Mouse (Mus musculus) heart, postnatal 0 days (tissue): ENCODE data around the gene Nup62. TPM values are rescaled to one million over a fixed set of nuclear protein-coding genes. Genes with fewer than 3 reads are reported as not detected.

ENCODE experiments used
- ATAC-seq: fragments of 200-750 bp; cut with Nextera tagmentation; 2 replicates; pipeline ENCODE4 v1.8.0; 2017; ENCODE audit warnings: low read depth, moderate number of reproducible peaks, moderate library complexity; ENCODE audit not compliant: insufficient read depth
- DNase-seq: peaks from one replicate; pipeline ENCODE4 v3.0.0-alpha.2; 2016; ENCODE audit warnings: low spot score
- H3K27ac ChIP-seq: fragments of 300-500 bp; sonication (generic); 2 replicates; pipeline ENCODE4 v1.5.1; 2014; ENCODE audit warnings: low read depth, mild to moderate bottlenecking
- H3K27me3 ChIP-seq: fragments of 300-500 bp; sonication (generic); 2 replicates; pipeline ENCODE4 v1.6.1; 2014; ENCODE audit warnings: low read length, mixed read lengths; ENCODE audit not compliant: control insufficient read depth, insufficient read depth
- H3K36me3 ChIP-seq: fragments of 300-500 bp; sonication (generic); replicated peaks from 2 replicates; pipeline ENCODE4 v1.6.1; 2014; ENCODE audit warnings: low read length, mixed read lengths; ENCODE audit not compliant: control insufficient read depth, insufficient read depth
- H3K4me1 ChIP-seq: fragments of 300-500 bp; sonication (generic); 2 replicates; pipeline ENCODE4 v1.6.1; 2014; ENCODE audit warnings: antibody characterized with exemption; ENCODE audit not compliant: control insufficient read depth, insufficient read depth
- H3K4me2 ChIP-seq: fragments of 300-500 bp; sonication (generic); 2 replicates; pipeline ENCODE4 v1.6.1; 2014; ENCODE audit warnings: low read depth, mild to moderate bottlenecking, low read length, moderate library complexity
- H3K4me3 ChIP-seq: fragments of 300-500 bp; sonication (generic); 2 replicates; pipeline ENCODE4 v1.5.1; 2014; ENCODE audit warnings: low read depth, low read length
- H3K9ac ChIP-seq: fragments of 300-500 bp; sonication (generic); replicated peaks from 2 replicates; pipeline ENCODE4 v1.6.1; 2014; ENCODE audit warnings: low read depth, low read length, mixed read lengths
- H3K9me3 ChIP-seq: fragments of 300-500 bp; sonication (generic); replicated peaks from 2 replicates; pipeline ENCODE4 v1.6.1; 2016; ENCODE audit warnings: low read length; ENCODE audit not compliant: control insufficient read depth
- CTCF ChIP-seq: IDR thresholded peaks from 2 replicates; pipeline ENCODE4 v1.5.1; 2016; ENCODE audit warnings: antibody characterized with exemption, control low read depth, low read depth
- EP300 ChIP-seq: IDR thresholded peaks from 2 replicates; pipeline ENCODE4 v1.6.1; 2016; ENCODE audit warnings: antibody characterized with exemption, low read depth
- WGBS: fragments of 180-500 bp; shearing (Covaris S2); extraction: QIAGEN DNeasy Blood & Tissue Kit; methylation state at CpG from one replicate; pipeline ENCODE4 v1.1.7; 2014; 5-methylcytosine and 5-hydroxymethylcytosine counted together
- polyA plus RNA-seq: library from polyadenylated mRNA; unstranded; fragments of >200 nt; fragmentation: Nextera tagmentation; extraction: Ambion mirVana; gene quantifications from 2 replicates; pipeline ENCODE4 v1.2.1, GENCODE M21; 2015
- total RNA-seq: library from RNA; depleted of rRNA; stranded (reverse); fragments of >200 nt; gene quantifications from 2 replicates; pipeline ENCODE4 v1.2.3, GENCODE M21; 2014; ENCODE audit warnings: low replicate concordance; rRNA removed

Nup62 gene
- total RNA-seq (75.3 and 78.0 TPM in 2 replicates), polyA plus RNA-seq (37.6 and 40.9 TPM in 2 replicates)

DNA sequence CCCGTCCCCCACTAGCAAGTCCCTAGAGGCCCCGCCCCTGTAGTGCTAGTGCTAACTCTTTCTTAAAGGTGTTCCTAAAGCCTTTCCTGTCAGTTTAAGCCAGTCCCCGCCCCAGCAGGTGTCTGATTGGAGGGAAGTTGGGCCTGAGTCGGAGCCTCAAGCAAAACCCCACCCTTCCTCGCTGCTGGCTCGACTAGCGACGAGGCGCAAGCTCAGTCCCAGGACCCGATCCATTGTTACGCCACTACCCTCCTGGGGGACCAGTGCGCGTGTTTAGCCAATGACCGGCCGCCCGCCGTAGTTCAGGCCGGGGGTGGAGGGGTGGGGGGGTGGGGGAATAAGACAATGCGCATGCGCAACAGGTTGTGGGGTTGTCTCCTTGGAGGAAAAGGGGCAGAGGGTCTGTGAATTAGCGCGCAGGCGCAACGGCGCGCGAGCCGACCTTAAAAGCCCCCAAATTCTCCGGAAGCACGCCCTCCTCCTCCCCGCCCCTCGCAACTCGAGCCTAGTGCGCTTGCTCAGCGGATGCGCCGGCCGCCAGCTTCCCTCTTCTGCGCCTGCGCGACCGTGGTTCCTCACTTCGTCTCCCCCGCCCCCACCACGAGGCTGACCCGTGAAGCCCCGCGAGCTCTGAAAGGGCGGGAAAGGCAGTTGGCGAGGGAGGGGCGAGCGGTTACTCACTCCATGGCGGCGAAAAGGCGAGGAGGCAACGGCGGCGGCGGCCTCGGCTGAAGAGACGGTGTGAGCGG is at the start of gene Nup62, which contains the start of gene Il4i1:
Gene Nup62 (plus strand): TSS at position 368 of the 749 bp plus-strand sequence.
Gene Il4i1 (plus strand): TSS at position 667 of the 749 bp plus-strand sequence.
- Histone ChIP-seq H3K27me3 (no peaks in the 10 kb centered on the region), H3K9ac (peak within 1 kb of the TSS; percentile 89), H3K4me1 (peaks cover 37% of the 10 kb centered on the region), H3K36me3 (peaks cover 12% of the 10 kb centered on the region; the same call in 1 of the 2 replicates), H3K27ac (peak within 1 kb of the TSS; percentile 98), H3K4me3 (peak within 1 kb of the TSS; percentile 78), H3K9me3 (no peaks in the 10 kb centered on the region), H3K4me2 (peak within 1 kb of the TSS; percentile 85)
- peak; percentile 90 for ATAC-seq
- DNase-seq = peak; percentile 99
- TF ChIP-seq CTCF = no peak
- peak; percentile 84; the same call in 1 of the 2 replicates for TF ChIP-seq EP300
- WGBS = 0% methylated on average over 47 of the region's 62 CpGs

DNA sequence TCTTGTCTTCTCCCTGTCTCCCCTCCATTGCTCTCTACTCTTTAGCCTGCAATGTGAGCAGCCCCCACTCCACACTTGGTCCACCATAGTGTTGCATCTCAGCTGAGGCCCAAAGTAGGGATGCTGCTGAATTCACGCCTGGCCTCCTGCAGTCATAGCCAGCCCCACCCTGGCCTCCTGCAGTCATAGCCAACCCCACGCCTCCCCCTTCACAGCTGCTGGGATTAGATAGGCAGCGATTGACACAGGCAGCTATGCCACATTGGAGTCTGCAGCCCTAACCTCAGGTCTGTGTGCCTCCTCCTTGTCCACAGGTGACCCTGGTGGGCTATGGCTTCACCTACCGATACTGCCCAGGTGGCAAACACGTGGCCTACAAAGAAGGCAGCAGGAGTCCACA is 47.8 kb upstream of the Nup62 start:
- DNase-seq (no peak), ATAC-seq (no peak)
- H3K36me3 ChIP-seq = peaks cover 72% of the 10 kb centered on the region
- H3K4me2 ChIP-seq = no peak overlapping the region
- no peak overlapping the region for H3K9ac ChIP-seq
- H3K9me3 ChIP-seq = no peaks in the 10 kb centered on the region
- TF ChIP-seq EP300 = no peak
- no peak for TF ChIP-seq CTCF
- H3K27me3 ChIP-seq = no peaks in the 10 kb centered on the region
- 79% methylated on average over 5 of the region's 5 CpGs for WGBS
- no peak overlapping the region for H3K27ac ChIP-seq
- H3K4me3 ChIP-seq = no peak overlapping the region
- H3K4me1 ChIP-seq = no peaks in the 10 kb centered on the region

GRCm38 (mm10) chr7:44770046-44770578 is 45.8 kb upstream of the Nup62 start:
- DNase-seq = peak; percentile 88
- peak; percentile 75; the same call in 1 of the 2 replicates for ATAC-seq
- H3K27me3 ChIP-seq = no peaks in the 10 kb centered on the region
- peaks cover 73% of the 10 kb centered on the region for H3K36me3 ChIP-seq
- TF ChIP-seq CTCF (peak; percentile 20), EP300 (no peak)
- H3K9me3 ChIP-seq = no peaks in the 10 kb centered on the region
- no peak overlapping the region for H3K4me2 ChIP-seq
- H3K9ac ChIP-seq = no peak overlapping the region
- H3K4me3 ChIP-seq = no peak overlapping the region
- WGBS = 11% methylated on average over 6 of the region's 6 CpGs
- no peaks in the 10 kb centered on the region for H3K4me1 ChIP-seq
- H3K27ac ChIP-seq = no peak overlapping the region

GRCm38 (mm10) chr7:44772591-44773204 is 43.2 kb upstream of the Nup62 start:
- WGBS = 72% methylated on average over 8 of the region's 8 CpGs
- Histone ChIP-seq H3K4me3 (no peak overlapping the region), H3K27ac (no peak overlapping the region), H3K36me3 (peaks cover 84% of the 10 kb centered on the region), H3K4me2 (no peak overlapping the region), H3K9ac (no peak overlapping the region), H3K4me1 (no peaks in the 10 kb centered on the region), H3K27me3 (no peaks in the 10 kb centered on the region), H3K9me3 (no peaks in the 10 kb centered on the region)
- ATAC-seq = no peak
- DNase-seq = no peak
- TF ChIP-seq CTCF = no peak
- TF ChIP-seq EP300 = no peak

DNA sequence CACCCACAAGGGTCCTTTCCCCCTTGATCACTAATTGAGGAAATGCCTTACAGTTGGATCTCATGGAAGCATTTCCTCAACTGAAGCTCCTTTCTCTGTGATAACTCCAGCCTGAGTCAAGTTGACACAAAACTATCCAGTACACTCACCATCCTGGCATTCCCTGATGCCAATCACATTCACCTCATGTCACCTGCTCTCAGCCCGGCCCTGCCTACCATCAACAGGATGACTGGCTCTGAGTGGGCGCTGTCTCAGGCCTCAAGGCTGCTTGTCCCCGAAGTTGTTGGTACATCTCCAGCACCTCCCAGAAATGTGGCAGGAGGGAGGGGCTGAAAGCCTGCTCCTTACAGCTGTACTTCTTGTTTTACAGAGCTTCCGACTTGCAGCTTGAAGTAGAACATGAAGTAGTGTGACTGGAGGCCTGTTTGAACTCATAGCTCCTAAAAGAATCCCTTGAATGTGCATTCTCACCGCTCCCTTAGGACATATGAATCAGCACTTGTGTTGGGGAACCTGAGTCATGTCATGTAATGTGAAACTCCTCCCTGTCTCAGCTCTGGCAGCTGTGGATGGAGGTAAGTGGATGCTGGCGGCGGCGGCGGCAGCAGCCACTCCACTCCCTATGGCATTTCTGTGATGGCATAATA is 38.9 kb upstream of the Nup62 start:
- WGBS = 82% methylated on average over 9 of the region's 9 CpGs
- no peak overlapping the region for H3K4me3 ChIP-seq
- H3K27me3 ChIP-seq = no peaks in the 10 kb centered on the region
- no peak overlapping the region for H3K4me2 ChIP-seq
- no peak for ATAC-seq
- H3K36me3 ChIP-seq = peaks cover 54% of the 10 kb centered on the region
- TF ChIP-seq CTCF (no peak), EP300 (no peak)
- H3K9ac ChIP-seq = no peak overlapping the region
- no peaks in the 10 kb centered on the region for H3K4me1 ChIP-seq
- DNase-seq = no peak
- no peak overlapping the region for H3K27ac ChIP-seq
- H3K9me3 ChIP-seq = no peaks in the 10 kb centered on the region
